Mouse (Mus musculus): ENCODE measurements around the gene Ttn. TPM values are rescaled to one million over a fixed set of nuclear protein-coding genes. Genes with fewer than 3 reads are reported as not detected.

Gene Ttn
- total and polyA plus RNA-seq, 2 experiments from 2014 or later: 0.22 to 0.81 TPM

GRCm38 (mm10) chr2:76672966-76673392, 309.4 kb downstream of the Ttn start, which contains the start of gene Fkbp7:
TSS of gene Fkbp7 (minus strand) at chr2:76673116.
- WGBS: under 1% methylated on average over 17 of the region's 17 CpGs
- Histone ChIP-seq H3K36me3 (ENCODE audit: insufficient read depth) (no peaks in the 10 kb centered on the region), H3K4me3 (ENCODE audit: low read depth, low read length) (peak within 1 kb of the TSS; percentile 43), H3K4me2 (ENCODE audit: low read depth) (peak within 1 kb of the TSS; percentile 63), H3K4me1 (ENCODE audit: insufficient read depth) (peaks cover 19% of the 10 kb centered on the region), H3K27me3 (ENCODE audit: insufficient read depth, low read length) (no peaks in the 10 kb centered on the region), H3K27ac (ENCODE audit: low read depth, low read length) (peak within 1 kb of the TSS; percentile 51), H3K9me3 (ENCODE audit: low read length) (no peaks in the 10 kb centered on the region), H3K9ac (peak within 1 kb of the TSS; percentile 56)
- DNase-seq (peak; percentile 95), ATAC-seq (peak; percentile 93)
- peak; percentile 8; the same call in 1 of the 2 replicates for TF ChIP-seq CTCF (IDR thresholded peaks at IDR 0.05; ENCODE audit: low read depth)

GRCm38 (mm10) chr2:76672134-76672745, 310.1 kb downstream of the Ttn start:
- Histone ChIP-seq H3K9me3 (ENCODE audit: low read length) (no peaks in the 10 kb centered on the region), H3K4me2 (ENCODE audit: low read depth) (peak overlapping the region; percentile 63), H3K4me3 (ENCODE audit: low read depth, low read length) (peak overlapping the region; percentile 43), H3K27me3 (ENCODE audit: insufficient read depth, low read length) (no peaks in the 10 kb centered on the region), H3K27ac (ENCODE audit: low read depth, low read length) (peak overlapping the region; percentile 51), H3K36me3 (ENCODE audit: insufficient read depth) (no peaks in the 10 kb centered on the region), H3K9ac (peak overlapping the region; percentile 56), H3K4me1 (ENCODE audit: insufficient read depth) (peaks cover 19% of the 10 kb centered on the region)
- DNase-seq (peak; percentile 35), ATAC-seq (no peak)
- 21% methylated on average over 9 of the region's 9 CpGs for WGBS
- no peak for TF ChIP-seq CTCF (IDR thresholded peaks at IDR 0.05; ENCODE audit: low read depth)

- H3K4me2 ChIP-seq (ENCODE audit: low read depth): peak overlapping the region; percentile 63
- H3K4me1 ChIP-seq (ENCODE audit: insufficient read depth): peaks cover 17% of the 10 kb centered on the region
- no peaks in the 10 kb centered on the region for H3K36me3 ChIP-seq (ENCODE audit: insufficient read depth)
- H3K27me3 ChIP-seq (ENCODE audit: insufficient read depth, low read length): no peaks in the 10 kb centered on the region
- no peak for TF ChIP-seq CTCF (IDR thresholded peaks at IDR 0.05; ENCODE audit: low read depth)
- WGBS: 79% methylated on average over 6 of the region's 6 CpGs
- ATAC-seq (no peak), DNase-seq (no peak)
- H3K9ac ChIP-seq: peak overlapping the region; percentile 56; the same call in 1 of the 2 replicates
- H3K9me3 ChIP-seq (ENCODE audit: low read length): no peaks in the 10 kb centered on the region
- H3K4me3 ChIP-seq (ENCODE audit: low read depth, low read length): peak overlapping the region; percentile 43
- H3K27ac ChIP-seq (ENCODE audit: low read depth, low read length): no peak overlapping the region
Measured at GRCm38 (mm10) chr2:76671641-76672040, 310.7 kb downstream of the Ttn start.

GRCm38 (mm10) chr2:76667200-76667599, 315.1 kb downstream of the Ttn start:
- 77% methylated on average over 5 of the region's 5 CpGs for WGBS
- DNase-seq: no peak
- H3K4me3 ChIP-seq (ENCODE audit: low read depth, low read length): no peak overlapping the region
- H3K4me2 ChIP-seq (ENCODE audit: low read depth): no peak overlapping the region
- H3K9me3 ChIP-seq (ENCODE audit: low read length): no peaks in the 10 kb centered on the region
- no peak overlapping the region for H3K27ac ChIP-seq (ENCODE audit: low read depth, low read length)
- TF ChIP-seq CTCF (IDR thresholded peaks at IDR 0.05; ENCODE audit: low read depth): no peak
- ATAC-seq: no peak
- H3K9ac ChIP-seq: no peak overlapping the region
- H3K4me1 ChIP-seq (ENCODE audit: insufficient read depth): peaks cover 4% of the 10 kb centered on the region; the same call in 1 of the 2 replicates
- H3K27me3 ChIP-seq (ENCODE audit: insufficient read depth, low read length): no peaks in the 10 kb centered on the region
- H3K36me3 ChIP-seq (ENCODE audit: insufficient read depth): no peaks in the 10 kb centered on the region

GRCm38 (mm10) chr2:76665531-76665930, 316.8 kb downstream of the Ttn start:
- ATAC-seq (no peak), DNase-seq (no peak)
- H3K27me3 ChIP-seq (ENCODE audit: insufficient read depth, low read length): no peaks in the 10 kb centered on the region
- no peak overlapping the region for H3K4me3 ChIP-seq (ENCODE audit: low read depth, low read length)
- WGBS: 95% methylated on average over 7 of the region's 7 CpGs
- no peak for TF ChIP-seq CTCF (IDR thresholded peaks at IDR 0.05; ENCODE audit: low read depth)
- H3K4me2 ChIP-seq (ENCODE audit: low read depth): no peak overlapping the region
- H3K36me3 ChIP-seq (ENCODE audit: insufficient read depth): no peaks in the 10 kb centered on the region
- H3K9ac ChIP-seq: no peak overlapping the region
- H3K9me3 ChIP-seq (ENCODE audit: low read length): no peaks in the 10 kb centered on the region
- H3K27ac ChIP-seq (ENCODE audit: low read depth, low read length): no peak overlapping the region
- no peaks in the 10 kb centered on the region for H3K4me1 ChIP-seq (ENCODE audit: insufficient read depth)

- Histone ChIP-seq H3K27ac (ENCODE audit: low read depth, low read length) (no peak overlapping the region), H3K9ac (no peak overlapping the region), H3K4me1 (ENCODE audit: insufficient read depth) (no peaks in the 10 kb centered on the region), H3K36me3 (ENCODE audit: insufficient read depth) (no peaks in the 10 kb centered on the region), H3K27me3 (ENCODE audit: insufficient read depth, low read length) (no peaks in the 10 kb centered on the region), H3K4me2 (ENCODE audit: low read depth) (no peak overlapping the region), H3K4me3 (ENCODE audit: low read depth, low read length) (no peak overlapping the region), H3K9me3 (ENCODE audit: low read length) (no peaks in the 10 kb centered on the region)
- TF ChIP-seq CTCF (IDR thresholded peaks at IDR 0.05; ENCODE audit: low read depth): no peak
- 42% methylated on average over 7 of the region's 8 CpGs for WGBS
- DNase-seq (no peak), ATAC-seq (no peak)
Measured at GRCm38 (mm10) chr2:76659419-76659818, 322.9 kb downstream of the Ttn start.

GRCm38 (mm10) chr2:76658551-76658950, 323.8 kb downstream of the Ttn start:
- Histone ChIP-seq H3K9ac (no peak overlapping the region), H3K9me3 (ENCODE audit: low read length) (no peaks in the 10 kb centered on the region), H3K4me3 (ENCODE audit: low read depth, low read length) (no peak overlapping the region), H3K27ac (ENCODE audit: low read depth, low read length) (no peak overlapping the region), H3K4me1 (ENCODE audit: insufficient read depth) (no peaks in the 10 kb centered on the region), H3K4me2 (ENCODE audit: low read depth) (no peak overlapping the region), H3K36me3 (ENCODE audit: insufficient read depth) (no peaks in the 10 kb centered on the region), H3K27me3 (ENCODE audit: insufficient read depth, low read length) (no peaks in the 10 kb centered on the region)
- WGBS: 79% methylated on average over 13 of the region's 13 CpGs
- ATAC-seq (no peak), DNase-seq (no peak)
- TF ChIP-seq CTCF (IDR thresholded peaks at IDR 0.05; ENCODE audit: low read depth): no peak
